Mouse (Mus musculus) urinary bladder, postnatal 4 days (tissue): ENCODE measurements around the gene Dmbt1.
"Not testable (repeated sequence)": the region's sequence is repeated elsewhere in the genome, so short reads cannot be mapped to it uniquely, and the experiment has no call there.

Experiments
- DNase-seq, 2 experiments: peaks; one replicate each; pipeline ENCODE4 v3.0.0; 2021 to 2022; ENCODE audit warnings: low spot score in 2 of 2

Gene Dmbt1

DNA sequence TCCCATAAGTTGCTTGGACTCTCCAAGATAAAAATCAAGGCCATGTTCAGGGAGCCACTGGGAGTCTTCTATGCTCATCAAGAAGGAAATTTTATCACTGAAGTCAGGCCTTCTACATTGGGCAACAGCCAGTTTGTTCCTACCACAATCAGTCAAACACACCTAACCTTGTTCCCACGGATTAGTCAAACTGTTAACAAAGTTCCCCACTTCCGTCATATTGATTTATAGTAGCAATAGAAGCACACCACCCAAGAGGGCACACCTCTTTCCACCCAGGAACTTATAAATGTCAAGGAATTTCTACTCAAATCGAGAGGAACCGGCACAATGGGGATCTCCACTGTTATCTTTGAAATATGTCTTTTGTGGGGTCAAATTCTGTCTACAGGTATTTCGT is at the start of gene Dmbt1:
Gene Dmbt1 (plus strand): TSS at position 299 of the 400 bp plus-strand sequence.
- no peak for DNase-seq

GRCm38 (mm10) chr7:130982371-130982770 is 49.5 kb upstream of the Dmbt1 start:
- DNase-seq, result peak in 1 of 2 experiments; percentile 50

DNA sequence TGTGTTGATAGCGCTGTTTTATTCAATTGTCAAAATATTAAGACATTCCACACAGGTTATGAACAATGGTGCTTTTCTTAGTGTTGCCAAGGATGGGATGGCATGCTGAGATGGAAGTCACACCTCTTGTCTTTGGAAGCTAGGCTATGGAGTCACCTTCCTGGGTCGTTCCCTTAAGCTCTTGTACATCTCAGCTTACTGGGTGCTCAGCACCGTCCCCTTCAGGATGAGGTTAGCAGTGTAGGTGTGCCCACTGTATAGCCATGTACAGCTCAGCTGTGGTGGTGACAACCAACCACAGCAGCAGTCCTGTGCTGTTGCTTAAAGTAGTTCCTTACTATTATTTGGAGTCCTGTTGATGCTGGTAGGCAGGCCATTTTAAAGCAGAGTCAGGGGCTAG is 49.0 kb upstream of the Dmbt1 start:
- DNase-seq, result no peak

DNA sequence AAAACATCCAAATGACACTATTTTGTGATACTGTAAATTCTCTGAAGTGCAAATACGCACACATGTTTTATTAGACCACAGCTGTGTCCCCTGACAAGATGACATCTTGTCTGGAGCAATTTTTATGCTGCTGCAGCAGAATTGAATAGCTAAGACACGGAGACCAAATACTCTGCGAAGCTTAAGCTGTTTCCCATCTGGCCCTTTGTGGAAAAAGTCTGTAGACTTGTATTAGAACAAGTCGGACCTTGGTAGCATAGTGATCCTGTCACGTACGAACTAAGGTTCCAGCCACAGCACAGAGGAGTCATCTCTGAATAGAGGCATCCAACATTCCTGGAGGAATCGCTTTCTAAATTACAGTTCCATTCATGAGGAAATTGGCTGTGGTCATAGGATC is 47.6 kb upstream of the Dmbt1 start:
- no peak for DNase-seq

DNA sequence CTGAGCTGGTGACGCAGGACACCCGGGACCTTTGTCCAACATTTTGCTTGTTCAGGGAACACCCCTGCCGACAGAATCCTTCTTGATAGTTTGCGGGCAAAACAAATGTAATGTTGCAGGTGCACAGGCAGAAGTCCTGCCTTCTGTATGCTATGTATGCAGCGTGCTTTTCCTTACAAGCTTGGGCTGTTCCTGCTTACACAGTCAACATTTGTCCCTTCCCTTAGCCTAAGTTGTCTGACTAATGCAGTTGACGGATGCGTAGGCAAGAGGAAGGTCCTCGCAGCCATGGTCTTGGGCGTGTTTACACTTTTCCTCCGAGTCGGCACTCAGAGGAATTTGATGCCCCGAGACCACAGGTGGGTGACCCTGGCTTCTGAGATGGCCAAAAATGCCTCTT is 46.7 kb upstream of the Dmbt1 start:
- DNase-seq, result no peak

GRCm38 (mm10) chr7:130985716-130986115 is 46.1 kb upstream of the Dmbt1 start:
- DNase-seq, result no peak

DNA sequence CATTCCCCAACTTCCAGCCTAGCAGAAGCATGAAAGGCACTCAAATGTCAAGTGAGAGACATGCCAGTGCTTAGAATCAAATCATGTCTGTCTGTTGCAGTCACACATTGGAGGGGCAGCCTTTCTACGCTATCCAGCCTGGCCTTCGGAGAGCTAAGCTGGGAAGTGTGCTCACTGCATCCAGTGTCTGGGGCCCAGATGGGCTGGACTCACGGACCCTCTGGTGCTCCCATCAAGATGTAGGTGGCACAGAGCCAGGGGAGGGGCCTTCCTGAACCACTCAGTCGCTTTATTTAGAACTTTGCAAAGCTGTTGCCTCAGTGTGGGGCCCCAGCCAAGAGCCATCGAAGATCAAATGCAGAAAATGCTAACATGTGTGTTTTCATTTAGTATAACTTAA is 43.7 kb upstream of the Dmbt1 start:
- DNase-seq, result no peak

- DNase-seq, result no peak
These were observed 42.5 kb upstream of the Dmbt1 start for GRCm38 (mm10) chr7:130989371-130989770.

DNA sequence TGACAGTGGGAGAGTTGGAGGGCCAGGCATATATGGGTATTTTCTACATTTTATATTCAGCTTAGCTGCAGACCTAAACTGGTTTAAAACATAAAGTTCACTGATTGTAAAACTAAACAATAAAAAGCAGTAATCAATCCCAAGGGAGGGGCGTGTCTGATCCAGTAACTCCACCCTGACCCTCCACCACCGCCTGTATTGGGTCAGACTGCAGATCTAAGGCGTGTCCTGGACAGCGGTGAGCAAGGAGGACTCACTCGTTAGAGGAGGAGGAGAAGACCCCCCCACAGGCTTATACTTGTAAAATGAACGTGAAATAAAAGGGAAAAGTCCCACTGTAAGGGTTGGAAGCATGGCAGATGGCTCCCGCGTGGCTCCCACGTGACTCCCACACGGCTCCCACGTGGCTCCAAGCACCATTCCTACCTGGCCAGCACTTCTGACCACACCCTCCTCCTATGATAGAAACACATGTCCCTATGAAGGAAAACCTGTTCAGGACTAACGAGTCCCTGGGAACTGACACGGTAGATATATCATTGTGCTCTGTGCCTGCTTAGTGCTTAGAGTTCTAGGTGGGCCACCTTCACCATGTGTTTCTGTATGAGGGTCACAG is 40.6 kb upstream of the Dmbt1 start:
- DNase-seq, result no peak

DNA sequence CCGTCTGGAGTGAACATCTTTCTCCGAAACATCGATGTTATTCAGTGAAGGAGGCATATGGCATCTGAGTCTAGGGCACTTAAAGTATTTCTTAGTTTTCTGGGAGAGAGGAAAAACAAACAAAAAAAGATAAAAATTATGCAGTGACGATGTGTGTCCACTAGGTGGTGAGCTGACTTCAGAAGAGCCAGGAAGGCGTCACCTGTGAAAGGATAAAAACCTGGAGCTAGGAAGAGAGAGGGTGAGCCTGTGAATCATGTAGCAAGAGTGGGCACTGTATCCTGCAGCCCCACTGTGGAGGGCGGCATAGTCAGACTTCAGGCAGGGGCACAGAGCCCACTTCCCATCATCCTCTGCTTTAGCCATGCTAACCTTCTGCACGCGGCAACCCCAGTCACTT is 37.9 kb upstream of the Dmbt1 start:
- DNase-seq, result peak in 1 of 2 experiments; percentile 28

- DNase-seq, result peak in 1 of 2 experiments; percentile 30
These were observed 29.7 kb upstream of the Dmbt1 start for GRCm38 (mm10) chr7:131001976-131002726.

DNA sequence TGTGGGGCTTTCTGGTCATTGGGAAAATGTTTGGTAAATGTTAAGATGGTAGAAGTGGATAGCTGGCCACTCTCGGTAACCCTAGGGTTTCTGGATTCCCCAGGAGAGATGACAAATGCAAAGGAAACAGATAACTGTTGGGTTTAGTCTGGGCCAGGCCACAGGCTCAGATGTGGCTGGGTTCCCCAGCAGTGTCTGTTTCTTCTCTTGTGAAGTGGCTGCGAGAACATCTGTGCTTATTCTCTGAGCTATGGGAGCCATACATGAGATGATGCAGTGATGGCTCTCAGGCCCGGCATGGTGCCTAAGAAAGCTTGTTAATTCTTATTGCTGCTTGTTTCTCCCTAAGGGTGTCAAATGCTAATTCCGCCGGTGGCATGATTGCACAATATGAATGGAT is 27.8 kb upstream of the Dmbt1 start:
- DNase-seq, result peak in 1 of 2 experiments; percentile 50

DNA sequence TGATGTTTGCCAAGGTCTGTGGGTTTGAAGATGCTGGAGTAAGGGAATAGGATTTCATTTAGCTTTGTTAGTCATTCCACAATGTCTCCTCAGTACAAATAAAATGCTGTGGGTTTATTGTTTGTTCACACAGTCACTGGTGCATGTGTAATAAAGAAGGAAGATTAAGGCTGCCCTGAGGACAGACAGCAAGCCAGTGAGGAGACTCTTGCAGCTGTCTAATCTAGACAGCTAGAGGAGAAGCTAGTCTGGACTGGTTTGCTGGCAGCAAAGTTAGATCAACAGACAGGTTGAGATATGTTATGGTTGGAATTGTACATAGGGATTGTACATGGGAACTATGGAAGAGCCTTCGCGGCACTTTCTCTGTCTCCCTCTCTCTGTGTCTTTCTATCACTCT is 24.6 kb upstream of the Dmbt1 start:
- no peak for DNase-seq

- DNase-seq, result peak in 1 of 2 experiments; percentile 14
These were observed 22.7 kb upstream of the Dmbt1 start for GRCm38 (mm10) chr7:131009178-131009577.

GRCm38 (mm10) chr7:131011901-131012300 is 20.0 kb upstream of the Dmbt1 start:
- DNase-seq, result no peak

GRCm38 (mm10) chr7:131019181-131019580 is 12.7 kb upstream of the Dmbt1 start:
- no peak for DNase-seq

- no peak for DNase-seq
These were observed 7.0 kb upstream of the Dmbt1 start for GRCm38 (mm10) chr7:131024807-131025206.

DNA sequence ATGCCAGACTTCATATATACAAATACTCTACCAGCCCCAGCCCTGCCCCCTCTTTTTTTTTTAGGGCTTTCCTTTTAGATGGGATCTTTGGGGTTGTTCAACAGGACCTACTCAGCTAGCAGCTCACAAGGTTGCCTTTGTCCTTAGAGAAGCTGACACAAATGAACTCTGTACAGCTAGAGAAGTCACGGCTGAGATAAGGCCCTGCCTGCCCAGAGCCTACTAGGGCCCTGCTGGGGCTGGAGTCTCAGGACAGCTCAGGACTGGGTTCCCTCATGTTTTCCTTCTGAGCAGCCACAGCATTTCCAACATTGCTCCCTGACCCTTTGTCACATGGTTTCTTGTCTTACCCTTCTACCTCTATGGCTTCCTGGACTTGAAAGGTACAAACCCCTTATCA is 4.3 kb upstream of the Dmbt1 start:
- DNase-seq, result no peak

DNA sequence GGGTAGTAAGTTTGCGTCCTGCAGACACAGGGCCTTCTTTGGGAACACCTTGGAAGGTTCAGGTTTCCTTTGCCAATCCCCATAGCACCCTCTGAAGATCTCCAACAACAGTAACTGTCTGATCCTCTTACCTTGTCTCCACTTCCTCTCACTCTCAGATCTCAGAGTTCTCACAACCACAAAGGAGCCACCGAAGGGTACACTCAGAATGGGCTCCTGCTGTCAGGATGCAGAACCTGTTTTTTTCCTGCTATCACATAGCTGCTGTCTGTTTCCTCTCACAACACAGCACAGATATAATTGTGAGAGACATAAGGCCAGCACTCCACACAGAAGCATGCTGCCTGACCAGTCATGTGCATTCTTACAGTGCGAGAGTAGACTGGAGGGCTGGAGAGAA is 4.5 kb downstream of the Dmbt1 start:
- DNase-seq, result no peak

DNA sequence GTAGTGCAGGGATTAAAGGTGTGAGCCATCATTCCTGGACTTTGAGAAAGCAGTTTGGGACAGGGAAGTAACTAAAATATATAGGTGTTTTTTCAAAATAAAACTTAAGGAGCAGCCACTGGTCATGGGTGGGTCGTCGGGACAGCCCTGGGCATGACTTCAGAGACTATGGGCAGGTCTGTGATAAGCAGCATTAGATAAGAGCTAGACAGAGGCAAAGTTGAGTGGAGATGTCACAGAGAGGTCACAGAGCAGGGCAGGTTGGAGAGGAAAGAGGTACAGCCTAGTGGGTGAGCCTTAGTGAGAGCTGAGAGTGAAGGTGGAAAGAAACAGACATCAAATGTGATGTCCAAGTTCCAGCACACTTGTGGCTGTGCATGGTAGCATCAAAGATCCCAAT is 5.2 kb downstream of the Dmbt1 start:
- DNase-seq, result no peak

- not testable (repeated sequence) for DNase-seq
These were observed 8.9 kb downstream of the Dmbt1 start for GRCm38 (mm10) chr7:131040760-131041159.

- no peak for DNase-seq
These were observed 10.8 kb downstream of the Dmbt1 start for GRCm38 (mm10) chr7:131042657-131043056.

- not testable (repeated sequence) for DNase-seq
These were observed 13.5 kb downstream of the Dmbt1 start for GRCm38 (mm10) chr7:131045258-131045835.
